Mouse (Mus musculus) inflammation-experienced regulatory T-cells, adult 16 weeks (primary cell): Measurements from ENCODE around the gene Ucp3. TPM values are rescaled to one million over a fixed set of nuclear protein-coding genes. Genes with fewer than 3 reads are reported as not detected.

Experiments
- polyA plus RNA-seq: library from polyadenylated mRNA; unstranded; fragments of 100-300 nt; shearing (Covaris generic); gene quantifications from one replicate; pipeline ENCODE4 v1.2.1, GENCODE M21; 2017

Gene Ucp3
- 0.13 TPM for polyA plus RNA-seq

DNA sequence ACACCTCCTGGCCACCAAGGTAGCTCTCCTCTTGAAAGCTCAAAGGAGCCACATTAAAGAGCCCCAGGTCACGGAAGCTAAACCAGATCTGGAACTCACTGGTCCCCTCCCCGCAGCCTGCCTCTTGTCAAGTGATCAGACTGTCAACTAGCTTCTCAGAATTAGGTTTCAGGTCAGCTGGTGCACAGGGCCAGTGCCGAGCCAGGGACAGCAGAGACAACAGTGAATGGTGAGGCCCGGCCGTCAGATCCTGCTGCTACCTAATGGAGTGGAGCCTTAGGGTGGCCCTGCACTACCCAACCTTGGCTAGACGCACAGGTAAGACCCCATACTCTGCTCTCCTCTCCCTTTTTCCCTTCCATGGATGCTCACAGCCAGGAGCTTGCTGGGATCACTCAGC is at the start of gene Ucp3:
Gene Ucp3 (plus strand): TSS at position 214 of the 400 bp plus-strand sequence.

DNA sequence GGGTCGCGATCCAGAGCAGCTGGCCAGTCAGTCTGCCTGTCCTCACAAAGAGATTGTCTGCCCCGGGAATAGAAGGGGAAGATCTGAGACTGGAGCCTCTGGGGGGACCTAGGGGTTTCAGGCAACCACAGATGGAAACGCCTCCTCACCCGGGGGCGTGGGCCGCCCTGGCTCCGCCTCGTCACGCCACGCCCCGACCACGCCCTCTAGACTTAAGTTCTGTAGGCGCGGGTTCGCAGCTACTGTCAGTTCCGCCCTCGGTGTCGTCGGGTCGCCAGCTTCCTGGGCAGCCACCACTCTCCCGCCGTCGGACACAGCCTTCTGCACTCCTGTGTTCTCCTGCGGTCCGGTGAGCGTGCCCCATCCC is 20.3 kb downstream of the Ucp3 start, which contains the start of gene Ucp2:
Gene Ucp2 (plus strand): TSS at position 221 of the 367 bp plus-strand sequence.

DNA sequence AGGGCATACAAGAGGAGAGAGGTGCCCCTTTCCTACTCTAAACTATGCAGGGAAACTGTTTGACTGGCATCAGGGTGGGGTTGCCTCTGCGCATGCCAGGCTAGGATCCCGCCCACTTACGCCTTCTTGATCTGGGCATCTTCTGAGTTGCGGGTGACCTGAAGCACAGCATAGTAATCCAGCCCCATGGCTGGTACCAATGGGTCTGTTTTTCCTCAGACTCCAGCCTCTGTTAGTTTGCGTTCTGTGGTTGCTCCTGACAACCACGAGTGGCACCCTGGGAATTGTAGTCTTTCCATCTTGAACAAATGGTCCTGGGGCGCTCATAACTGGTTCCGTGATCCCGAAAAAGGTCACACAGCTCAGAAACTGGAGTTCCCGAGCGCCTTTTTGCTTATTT is 41.8 kb downstream of the Ucp3 start, which contains the start of gene Dnajb13:
Gene Dnajb13 (minus strand): TSS at position 388 of the 400 bp plus-strand sequence.

Other genes with a start within 250 kb of the Ucp3 start
- 4.0 TPM for gene Pgm2l1, start 245.6 kb upstream of the Ucp3 start, polyA plus RNA-seq
- gene P4ha3, start 187.5 kb upstream of the Ucp3 start, polyA plus RNA-seq: not detected
- 68.6 TPM for gene C2cd3, start 100.8 kb upstream of the Ucp3 start, polyA plus RNA-seq
- 31.9 TPM for gene Ppme1, start 100.7 kb upstream of the Ucp3 start, polyA plus RNA-seq
- gene Ucp2, start 20.3 kb downstream of the Ucp3 start, polyA plus RNA-seq: 1,740 TPM
- 18.3 TPM for gene Dnajb13, start 42.0 kb downstream of the Ucp3 start, polyA plus RNA-seq
- 22.4 TPM for gene Coa4, start 64.1 kb downstream of the Ucp3 start, polyA plus RNA-seq
- 10.1 TPM for gene Rab6a, start 134.4 kb downstream of the Ucp3 start, polyA plus RNA-seq
- 50.8 TPM for gene Mrpl48, start 135.3 kb downstream of the Ucp3 start, polyA plus RNA-seq
- gene Plekhb1, start 189.4 kb downstream of the Ucp3 start, polyA plus RNA-seq: 0.20 TPM
- gene Fam168a, start 233.6 kb downstream of the Ucp3 start, polyA plus RNA-seq: 31.8 TPM